Mouse (Mus musculus) heart, adult 9 months (tissue): ENCODE results near the gene Malrd1.

Experiments used
- DNase-seq, 2 experiments: peaks; one replicate each; pipeline ENCODE4 v3.0.0; 2022; ENCODE audit warnings: low spot score in 2 of 2

Malrd1 gene

DNA sequence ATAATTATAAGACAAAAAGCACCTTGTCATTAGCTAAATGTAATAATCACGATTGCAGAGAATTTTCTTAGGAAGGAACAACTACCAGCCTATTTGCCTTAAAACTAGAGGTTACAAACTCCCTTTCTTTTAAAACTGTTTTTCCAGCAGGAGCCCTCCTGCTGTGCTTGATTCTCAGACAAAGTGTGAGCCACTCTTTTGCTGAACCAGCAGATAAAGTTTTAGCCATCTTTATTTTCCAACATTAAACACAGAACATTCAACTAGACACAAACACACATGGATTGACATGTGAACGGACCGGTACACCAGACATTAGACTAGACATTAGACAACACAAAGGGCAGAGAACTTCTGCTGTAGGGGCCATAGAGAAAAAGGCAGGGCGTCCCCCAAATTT is 505.3 kb downstream of the Malrd1 start:
- DNase-seq = no peak

DNA sequence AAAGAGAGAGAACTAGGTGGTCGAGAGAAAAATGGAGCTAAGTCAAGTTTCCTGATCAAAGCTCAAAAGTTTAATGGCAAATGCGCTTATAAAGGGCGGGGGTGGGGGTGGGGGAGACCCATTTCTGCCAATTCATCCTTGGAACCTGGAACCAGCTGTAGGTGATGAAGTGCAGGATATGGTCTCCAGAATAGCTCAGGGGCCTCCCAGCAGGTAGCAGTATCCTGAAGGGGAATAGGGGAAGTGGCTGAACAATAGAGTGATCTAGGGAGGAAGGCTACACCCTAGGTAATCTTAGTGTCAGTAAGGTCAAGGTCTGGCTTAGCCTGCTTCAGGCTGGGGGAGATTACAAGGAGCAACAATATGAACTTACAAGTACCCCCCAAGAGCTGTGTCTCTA is 506.5 kb downstream of the Malrd1 start:
- no peak for DNase-seq

DNA sequence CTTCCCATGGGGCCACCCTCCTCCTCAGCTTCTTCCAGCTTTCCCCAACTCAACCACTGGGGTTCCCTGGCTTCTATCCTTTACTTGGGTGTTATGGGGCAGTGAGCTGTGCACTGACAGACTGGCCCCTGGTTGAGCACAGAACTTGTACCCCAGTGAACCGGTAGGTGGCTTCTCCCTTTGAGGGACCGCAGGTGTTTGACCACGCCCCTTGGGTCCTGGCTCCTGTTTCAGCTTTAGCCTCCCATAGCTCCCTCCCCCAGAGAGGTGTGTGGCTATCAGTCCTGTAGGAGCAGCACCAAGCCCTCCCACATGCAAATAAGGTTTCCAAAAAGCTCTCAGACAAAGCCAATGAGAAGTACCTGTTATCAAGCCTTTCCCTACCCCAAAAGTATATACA is 584.4 kb downstream of the Malrd1 start:
- no peak for DNase-seq

DNA sequence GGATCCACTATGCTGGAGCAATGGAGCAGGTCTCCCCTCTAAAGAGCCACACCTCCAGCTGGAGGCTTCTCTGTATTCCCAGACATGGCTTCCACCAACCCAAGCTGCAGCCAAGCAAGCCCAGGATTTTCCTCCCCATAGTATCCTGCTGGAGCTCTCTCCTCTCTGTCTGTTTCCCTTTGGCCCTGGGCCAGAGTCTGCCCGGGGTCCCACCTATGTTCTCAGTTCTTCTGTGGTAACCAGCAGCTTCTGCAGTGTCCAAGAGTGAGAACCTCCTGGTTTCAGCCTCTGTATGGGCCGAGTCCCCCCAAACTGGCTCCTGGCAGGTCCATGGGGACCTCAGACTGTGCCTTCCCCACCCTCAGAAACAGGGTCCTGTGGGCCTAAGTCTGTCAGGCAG is 587.1 kb downstream of the Malrd1 start:
- no peak for DNase-seq

DNA sequence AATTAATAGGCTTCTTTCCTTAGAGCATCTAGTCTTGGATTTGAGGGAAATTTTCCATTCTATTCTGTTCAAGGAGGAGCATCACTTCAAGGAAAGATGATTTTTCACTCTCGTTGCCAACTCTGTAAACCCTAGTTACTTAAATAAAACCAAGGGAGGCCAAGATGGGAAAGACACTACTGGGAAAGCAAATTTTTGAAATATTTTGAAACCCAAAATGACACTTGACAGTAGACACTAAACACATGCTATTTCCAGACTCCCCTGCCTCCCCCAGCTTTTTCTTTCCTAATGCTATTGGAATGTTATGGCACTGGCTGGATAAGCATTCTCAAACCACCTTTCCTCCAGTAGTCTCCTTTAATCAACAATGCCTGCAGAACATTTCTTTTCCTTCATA is 621.7 kb downstream of the Malrd1 start:
- DNase-seq = no peak

DNA sequence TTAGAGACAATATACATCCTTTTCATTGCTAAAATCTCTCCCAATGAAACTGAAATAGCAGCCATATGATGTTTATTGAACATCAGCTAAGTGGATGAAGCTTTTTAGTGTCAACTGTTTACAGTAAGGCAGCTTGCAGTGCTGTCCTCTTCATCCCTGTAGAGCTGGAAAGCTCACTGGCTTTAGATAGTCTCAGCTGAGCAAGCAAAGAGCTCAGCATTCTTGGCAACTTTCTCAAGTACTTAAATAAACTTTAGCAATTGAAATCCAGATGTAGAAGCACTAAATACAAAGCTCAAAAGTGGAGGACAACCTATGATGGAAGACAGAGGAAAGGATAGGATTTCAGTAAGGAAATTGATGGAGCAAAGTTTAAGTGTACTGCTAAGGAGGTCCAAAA is 626.3 kb downstream of the Malrd1 start:
- DNase-seq = no peak

DNA sequence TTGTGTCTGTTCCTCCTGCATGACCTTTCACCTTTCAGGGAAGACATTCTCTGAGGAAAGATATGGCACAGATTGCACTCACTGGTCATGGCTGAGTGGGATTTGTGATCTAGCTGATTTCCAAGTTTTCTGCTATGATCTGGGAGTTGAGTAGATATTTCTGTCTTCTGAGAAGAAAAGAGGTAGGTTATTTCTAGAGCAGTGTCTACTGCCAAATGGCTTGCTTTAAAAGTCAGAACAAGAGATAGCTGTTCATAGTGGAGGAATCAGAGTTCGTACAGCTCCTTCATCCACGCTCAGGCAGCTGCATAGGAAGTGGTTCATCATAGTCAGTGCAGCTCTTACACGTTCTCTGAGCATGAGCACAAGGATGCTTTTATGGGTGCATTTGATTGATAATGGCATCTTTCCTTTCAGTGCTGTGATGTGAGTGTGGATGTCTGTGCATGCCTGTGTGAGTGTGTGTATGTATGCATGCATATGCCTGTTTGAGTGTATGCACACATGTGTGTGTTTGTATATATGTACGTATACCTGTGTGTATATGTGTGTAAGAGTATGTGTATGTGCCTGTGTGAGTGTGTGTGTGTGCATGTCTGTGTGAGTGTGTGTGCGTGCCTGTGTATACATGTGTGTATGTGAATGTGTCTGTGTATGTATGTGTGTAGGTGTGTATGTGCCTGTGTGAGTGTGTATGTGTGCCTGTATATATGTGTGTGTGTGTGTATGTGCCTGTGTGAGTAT is 637.1 kb downstream of the Malrd1 start:
- DNase-seq = no peak

DNA sequence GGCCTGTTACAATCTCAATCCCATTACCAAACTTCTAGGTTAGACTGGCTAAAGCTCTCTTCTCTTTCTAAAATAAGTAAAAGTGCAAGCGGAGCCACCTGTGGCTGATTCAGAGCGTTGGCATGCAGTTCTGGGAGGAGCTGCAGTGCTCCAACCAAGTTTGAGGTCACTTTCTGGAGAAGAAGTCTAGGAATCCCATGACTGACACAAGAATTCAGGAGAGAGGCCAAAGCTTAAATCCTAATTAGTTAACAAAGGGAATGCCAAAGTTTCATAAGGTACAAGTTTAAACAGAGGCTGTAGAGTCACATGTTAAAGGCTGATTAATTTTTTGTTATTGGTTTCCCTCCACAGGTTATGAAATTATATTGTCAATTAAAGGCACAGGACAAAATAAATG is 642.3 kb downstream of the Malrd1 start:
- DNase-seq = peak in 1 of 2 experiments; percentile 6

DNA sequence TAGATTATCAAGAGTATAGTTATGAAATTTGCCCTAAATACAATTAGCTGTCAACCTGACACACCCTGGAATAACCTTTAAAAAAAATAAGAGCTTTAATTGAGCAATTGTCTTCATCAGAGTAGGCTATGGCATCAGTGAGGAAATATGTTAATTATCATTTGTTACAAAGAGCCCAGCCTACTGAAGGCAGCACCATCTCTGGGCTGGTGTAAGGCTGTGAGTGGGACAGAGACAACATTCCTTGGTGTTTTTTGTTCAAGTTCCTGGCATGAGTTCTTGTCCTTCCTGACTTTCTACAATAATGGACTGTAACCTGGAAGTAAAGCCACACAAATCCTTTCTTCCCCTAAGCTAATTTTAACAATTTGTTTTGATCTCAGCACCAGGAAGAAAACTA is 645.8 kb downstream of the Malrd1 start:
- DNase-seq = no peak

DNA sequence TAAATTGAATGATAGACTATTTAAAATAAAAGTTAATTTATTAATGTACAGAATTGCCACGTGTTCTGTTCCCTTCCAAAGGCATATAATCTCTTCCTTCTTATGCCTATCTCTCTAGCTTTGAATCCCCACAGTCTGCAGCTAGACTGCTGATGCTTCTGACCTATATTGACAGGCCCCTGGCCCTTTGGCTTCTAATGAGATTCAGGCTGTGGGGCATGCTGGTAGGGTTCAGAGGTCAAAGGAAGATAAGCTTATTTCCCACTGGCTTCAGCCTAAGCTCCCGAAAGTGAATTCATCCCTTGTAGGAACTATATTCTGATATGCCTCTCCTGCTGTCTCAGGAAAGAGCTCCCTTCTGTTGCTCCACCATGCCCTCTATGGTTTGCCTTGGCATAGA is 647.1 kb downstream of the Malrd1 start:
- no peak for DNase-seq

DNA sequence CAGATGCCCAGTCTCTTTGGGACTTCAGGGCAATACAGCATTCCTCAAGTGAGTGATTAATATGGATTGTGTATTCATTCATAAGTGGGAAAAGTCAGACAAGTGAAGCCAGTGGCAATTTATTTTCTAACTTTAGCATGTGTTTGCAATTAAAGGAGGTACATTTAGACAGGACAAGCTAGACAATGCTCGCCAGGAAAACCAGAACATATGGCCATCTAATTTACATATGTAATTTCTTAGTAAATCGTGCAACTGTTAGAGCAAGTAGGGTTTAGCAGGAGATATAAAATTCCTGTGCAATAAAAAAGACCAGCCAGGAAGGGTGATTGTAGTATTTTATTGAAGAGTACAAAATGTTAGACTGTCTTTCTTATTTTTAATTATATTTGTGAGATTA is 655.9 kb downstream of the Malrd1 start:
- no peak for DNase-seq

DNA sequence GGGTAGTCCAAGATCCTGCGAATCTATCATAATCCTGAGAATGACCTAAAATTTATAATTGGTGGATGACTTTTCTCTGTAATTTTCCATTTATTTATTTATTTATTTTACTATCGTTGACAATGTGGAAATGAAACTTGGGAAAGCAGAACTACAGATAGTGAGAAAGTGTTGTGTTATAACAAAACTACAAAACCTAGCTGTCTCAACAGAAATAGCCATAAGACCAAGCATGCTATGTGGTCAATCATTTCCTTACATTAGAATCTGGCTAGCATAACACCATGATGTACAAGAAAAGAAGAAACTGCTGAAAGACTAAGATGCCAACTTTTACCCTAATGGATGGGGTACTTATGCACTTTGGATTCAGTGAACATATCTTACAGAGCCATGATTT is 656.9 kb downstream of the Malrd1 start:
- DNase-seq = no peak

DNA sequence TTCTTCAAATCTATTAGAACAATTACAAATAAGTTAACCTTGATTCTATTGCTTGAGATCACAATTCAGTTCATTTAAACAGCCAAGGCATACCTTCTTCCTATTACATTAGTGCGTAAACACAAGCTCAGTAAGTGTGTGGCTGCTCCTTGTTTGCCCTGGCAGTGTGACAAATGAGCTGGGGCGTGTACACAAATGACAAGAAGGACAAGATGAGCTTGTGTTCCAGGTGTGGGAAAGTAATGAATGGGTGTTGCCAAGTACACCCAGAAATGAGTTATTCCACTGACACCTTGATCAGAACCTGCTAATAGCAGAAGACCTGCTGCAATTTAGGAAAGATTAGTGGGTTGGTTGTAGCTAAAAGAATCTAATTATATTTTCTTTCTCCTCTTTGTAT is 683.7 kb downstream of the Malrd1 start:
- DNase-seq = no peak

DNA sequence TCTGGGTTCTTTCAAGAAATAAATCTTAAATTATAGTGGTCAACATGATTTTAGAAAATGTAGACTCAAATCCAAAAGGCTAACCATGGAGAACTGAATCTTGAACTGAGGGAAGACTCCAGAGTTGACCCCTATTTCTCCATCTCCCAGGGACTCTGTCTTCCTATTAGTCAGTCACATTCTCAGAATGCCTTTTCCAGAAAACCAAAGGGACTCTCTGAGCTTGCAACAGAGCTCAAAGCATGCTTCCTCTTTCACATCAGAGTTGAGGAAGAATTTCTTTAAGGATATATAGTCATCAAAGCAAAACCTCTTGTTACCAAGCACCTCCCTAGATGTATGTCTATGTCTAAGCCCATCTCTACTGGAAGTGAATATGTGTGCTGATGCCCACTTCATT is 686.5 kb downstream of the Malrd1 start:
- no peak for DNase-seq

DNA sequence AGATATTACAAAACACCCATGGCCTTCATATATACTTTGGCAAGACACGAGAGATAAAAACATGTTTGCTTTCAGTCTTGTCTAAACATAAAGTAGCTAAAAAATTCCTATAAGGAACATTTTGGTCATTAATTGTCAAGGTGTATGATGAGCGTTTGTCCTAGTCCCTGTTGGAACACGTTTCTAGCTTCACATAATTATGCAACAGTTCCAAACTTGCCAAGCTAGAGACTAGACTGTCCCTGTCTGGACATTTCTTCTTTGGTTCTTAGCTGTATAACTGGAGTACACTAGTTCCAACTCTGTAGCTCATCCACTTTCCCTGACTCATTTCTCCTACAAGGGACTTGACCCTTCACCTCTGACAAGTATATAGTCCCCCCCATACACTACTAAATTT is 687.8 kb downstream of the Malrd1 start:
- DNase-seq = no peak

DNA sequence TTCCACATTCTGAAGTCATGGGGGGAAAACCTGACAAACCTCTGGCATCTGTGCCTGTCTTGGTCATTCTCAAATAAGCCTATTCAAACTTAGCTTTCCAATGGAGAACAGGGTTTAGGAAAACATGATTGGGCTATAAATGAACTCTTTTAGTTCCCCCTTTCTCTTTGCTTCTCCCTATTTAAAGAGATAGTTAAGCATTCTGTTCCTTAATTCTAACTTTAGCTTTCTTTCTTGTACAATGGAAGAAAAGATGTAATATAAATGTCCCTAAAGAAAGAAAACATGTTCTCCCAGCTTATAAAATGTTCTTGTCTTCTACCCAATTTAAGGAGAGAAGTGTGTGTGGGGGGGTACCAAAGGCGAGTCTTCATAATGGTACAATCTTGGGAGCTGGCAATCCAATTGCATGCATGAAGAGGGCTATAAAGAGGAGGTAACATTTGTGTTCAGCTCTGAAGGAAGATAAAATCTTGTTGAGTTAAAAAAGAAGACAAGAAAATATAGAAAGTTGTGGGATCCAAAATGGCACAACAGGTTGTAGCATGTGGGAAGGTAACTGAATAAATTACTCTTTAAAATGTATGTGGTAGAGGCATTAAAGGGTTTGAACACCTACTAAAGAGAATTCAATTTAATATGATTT is 702.0 kb downstream of the Malrd1 start:
- no peak for DNase-seq

DNA sequence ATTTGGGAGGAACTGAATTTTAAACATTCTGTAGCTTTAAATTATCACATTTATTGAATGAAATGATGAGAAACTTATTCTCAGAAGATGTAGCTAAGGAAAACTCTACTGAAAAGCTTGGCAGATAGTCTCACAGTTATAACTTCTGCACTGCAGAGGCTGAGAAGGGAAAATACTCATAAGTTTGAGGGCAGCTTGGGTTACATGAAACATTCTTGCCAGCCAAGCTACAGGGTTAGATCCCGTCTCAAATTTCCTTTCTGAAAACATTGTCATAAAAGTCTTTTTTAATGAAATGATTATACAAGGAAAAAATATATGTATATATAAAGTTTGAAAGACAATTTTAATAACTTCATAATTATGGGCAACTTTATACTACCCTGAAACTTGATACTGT is 714.6 kb downstream of the Malrd1 start:
- no peak for DNase-seq

DNA sequence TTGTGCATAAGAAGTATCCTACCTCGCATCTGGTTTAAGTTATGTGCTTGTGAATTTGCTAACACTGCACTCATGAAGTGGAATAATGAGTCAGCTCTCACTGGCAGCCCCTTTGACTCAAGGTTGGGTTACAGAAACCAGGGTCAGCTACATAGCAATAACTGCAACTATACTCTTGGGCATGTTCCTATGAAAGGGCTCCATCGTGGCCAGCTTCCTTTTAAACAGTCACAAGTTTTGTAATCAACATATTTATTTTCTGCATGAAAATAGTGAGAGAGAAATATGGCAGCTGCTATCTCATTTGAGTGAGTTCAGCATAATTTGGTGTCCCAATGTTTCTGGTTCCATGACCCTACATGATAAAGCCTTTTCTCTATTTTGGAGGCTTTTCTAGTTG is 716.8 kb downstream of the Malrd1 start:
- no peak for DNase-seq

DNA sequence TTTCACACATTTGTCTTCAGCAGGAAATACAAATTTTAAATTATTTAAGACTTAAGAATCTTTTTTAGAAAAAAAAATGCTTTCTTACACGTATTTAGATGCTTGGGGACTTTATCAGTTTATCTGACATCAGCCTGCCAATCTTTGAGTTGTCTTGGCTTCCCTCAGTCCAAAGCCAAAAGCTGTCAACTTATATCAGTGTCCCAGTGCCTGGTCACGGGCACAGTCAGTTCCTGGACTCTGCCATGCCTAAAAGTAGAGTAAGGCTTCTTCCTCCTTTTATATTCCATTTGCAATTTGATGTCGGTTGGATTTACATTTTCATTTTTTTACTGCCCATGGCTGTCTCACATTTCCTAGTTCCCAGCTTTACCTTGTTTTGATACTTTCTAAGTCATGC is 722.6 kb downstream of the Malrd1 start:
- DNase-seq = no peak

DNA sequence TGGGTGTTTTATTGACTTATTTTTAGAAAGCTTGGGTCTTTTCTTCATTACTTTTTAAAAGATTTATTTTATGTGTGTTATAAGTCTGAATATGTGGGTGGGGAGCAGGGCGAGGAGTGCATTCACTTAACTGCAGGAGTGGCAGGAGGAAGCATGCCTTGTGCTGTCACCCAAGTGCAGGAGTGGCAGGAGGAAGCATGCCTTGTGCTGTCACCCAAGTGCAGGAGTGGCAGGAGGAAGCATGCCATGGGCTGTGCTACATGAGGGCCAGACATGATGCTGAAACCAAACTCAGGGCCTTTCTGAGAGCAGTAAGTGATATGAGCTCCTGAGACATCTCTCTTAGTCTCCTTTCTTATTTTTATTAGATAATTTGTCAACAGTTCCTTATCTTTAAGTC is 726.0 kb downstream of the Malrd1 start:
- DNase-seq = no peak
